Mouse (Mus musculus) stomach, postnatal 0 days (tissue): ENCODE results near the gene Olfr1259.

ENCODE experiments used
- CTCF ChIP-seq: IDR thresholded peaks from 2 replicates; pipeline ENCODE4 v1.5.1; 2016; ENCODE audit warnings: antibody characterized with exemption, low read depth, mild to moderate bottlenecking, moderate library complexity
- EP300 ChIP-seq: optimal IDR thresholded peaks from 2 replicates; pipeline ENCODE3; 2016; ENCODE audit warnings: antibody characterized with exemption

- TF ChIP-seq EP300: no peak
- no peak for TF ChIP-seq CTCF
These were observed 25.7 kb upstream of the Olfr1259 start, which contains the start of gene Olfr1260 for GRCm38 (mm10) chr2:89974184-89974583.
